10 mouse cellular contexts compared by ENCODE assay signal in the genomic region with DNA sequence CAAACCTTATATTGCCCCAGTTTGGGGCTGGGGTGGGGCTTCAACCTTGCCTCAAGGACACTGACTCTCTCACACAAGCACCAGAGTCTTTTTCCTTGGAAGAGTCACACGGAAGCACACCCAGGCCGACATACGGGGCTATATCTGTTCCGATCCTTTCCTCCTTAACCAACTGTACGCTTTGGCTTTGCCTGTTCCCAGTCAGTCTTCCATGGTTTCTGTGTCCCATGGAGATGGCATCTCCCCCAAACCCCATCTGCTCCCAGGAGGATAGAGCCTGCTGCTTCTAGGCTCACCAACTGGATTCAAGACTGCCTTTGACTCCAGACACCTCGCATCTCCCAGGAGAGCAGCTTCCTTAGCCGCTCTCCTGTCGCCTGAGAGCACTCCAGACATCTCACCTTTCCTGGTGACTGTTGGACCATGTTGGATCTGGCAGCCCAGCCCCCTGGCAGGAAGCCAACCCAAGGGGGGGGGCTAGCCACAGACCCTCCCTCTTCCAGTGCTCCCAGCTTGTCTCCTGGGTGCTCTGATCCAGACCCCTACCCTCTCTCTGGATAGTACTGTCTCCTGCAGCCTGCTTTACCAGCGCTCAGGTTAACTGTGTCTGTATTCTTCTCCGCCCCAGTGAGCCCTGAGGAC. TPM values are rescaled to one million over a fixed set of nuclear protein-coding genes. Genes with fewer than 3 reads are reported as not detected.
DNase-seq lines count a peak whose midpoint lies in the region; ATAC-seq lines count a peak whose summit lies in the region.
"Had no signal": no experiment of that assay in that cellular context is flagged by ENCODE, and none has a peak within 500 bp of the region (broad histone marks: within the 10 kb centered on the region; RNA-seq: fewer than 3 reads in every experiment).

No protein-coding gene starts in this region.

- no peak overlapping the region for H3K9ac ChIP-seq in kidney, embryonic 15.5 days
- no peak overlapping the region for H3K9ac ChIP-seq in kidney, embryonic 14.5 days (ENCODE audit: low read depth, low read length)
- no peak overlapping the region for H3K9ac ChIP-seq in forebrain, embryonic 15.5 days (replicated peaks)
- H3K9ac ChIP-seq in midbrain, embryonic 14.5 days (replicated peaks; ENCODE audit: low read length), result no peak overlapping the region
- H3K9ac ChIP-seq: liver, embryonic 15.5 days had no signal

- H3K4me3 ChIP-seq in kidney, embryonic 15.5 days (replicated peaks), result peak overlapping the region; percentile 62
- no peak overlapping the region for H3K4me3 ChIP-seq in kidney, embryonic 14.5 days (ENCODE audit: low read length)
- peak overlapping the region; percentile 55; the same call in 1 of the 2 replicates for H3K4me3 ChIP-seq in forebrain, embryonic 15.5 days
- no peak overlapping the region for H3K4me3 ChIP-seq in midbrain, embryonic 14.5 days (replicated peaks; ENCODE audit: low read depth, low read length)

- H3K36me3 ChIP-seq in kidney, embryonic 15.5 days, result no peaks in the 10 kb centered on the region
- no peaks in the 10 kb centered on the region for H3K36me3 ChIP-seq in kidney, embryonic 14.5 days (ENCODE audit: control insufficient read depth, insufficient read depth, low read length)
- no peaks in the 10 kb centered on the region for H3K36me3 ChIP-seq in forebrain, embryonic 15.5 days
- H3K36me3 ChIP-seq in midbrain, embryonic 14.5 days (ENCODE audit: control insufficient read depth, insufficient read depth, low read length), result no peaks in the 10 kb centered on the region
- H3K36me3 ChIP-seq: liver, embryonic 15.5 days had no signal

- ATAC-seq in kidney, embryonic 15.5 days (replicated peaks; ENCODE audit: low FRiP score), result no peak
- ATAC-seq in kidney, embryonic 14.5 days (ENCODE audit: low FRiP score, low TSS enrichment), result no peak
- no peak; the same call in 1 of the 2 replicates for ATAC-seq in forebrain, embryonic 15.5 days (replicated peaks)
- ATAC-seq in midbrain, embryonic 14.5 days (ENCODE audit: low FRiP score, low TSS enrichment), result no peak
- ATAC-seq in activated CD4-positive, CD25-positive, alpha-beta regulatory T cell, adult 4 months, result no peak

- DNase-seq in cerebellum, adult 9-11 months, result peak; percentile 22
- DNase-seq in midbrain, embryonic 14.5 days, result peak; percentile 14
- DNase-seq in lung, postnatal 4 days, result no peak
- DNase-seq in Muller cell, postnatal 12 days (ENCODE audit: inconsistent ontology term), result no peak
- DNase-seq: kidney, adult 8-10 months had no signal

- peaks cover 16% of the 10 kb centered on the region for H3K4me1 ChIP-seq in kidney, embryonic 15.5 days
- H3K4me1 ChIP-seq in kidney, embryonic 14.5 days (ENCODE audit: control insufficient read depth, insufficient read depth, low read length), result no peaks in the 10 kb centered on the region
- H3K4me1 ChIP-seq in forebrain, embryonic 15.5 days, result peaks cover 10% of the 10 kb centered on the region
- H3K4me1 ChIP-seq in midbrain, embryonic 14.5 days (ENCODE audit: control insufficient read depth, insufficient read depth, low read length), result peaks cover 5% of the 10 kb centered on the region
- H3K4me1 ChIP-seq: liver, embryonic 15.5 days had no signal

- H3K4me2 ChIP-seq in kidney, embryonic 15.5 days, result peak overlapping the region; percentile 93; the same call in 1 of the 2 replicates
- no peak overlapping the region for H3K4me2 ChIP-seq in kidney, embryonic 14.5 days (replicated peaks; ENCODE audit: low read depth, low read length)
- H3K4me2 ChIP-seq in forebrain, embryonic 15.5 days (replicated peaks), result peak overlapping the region; percentile 87
- peak overlapping the region; percentile 90 for H3K4me2 ChIP-seq in midbrain, embryonic 14.5 days (ENCODE audit: low read length)

- H3K27ac ChIP-seq in kidney, embryonic 15.5 days, result no peak overlapping the region
- H3K27ac ChIP-seq in kidney, embryonic 14.5 days (ENCODE audit: low read depth, low read length), result no peak overlapping the region
- H3K27ac ChIP-seq in forebrain, embryonic 15.5 days (replicated peaks), result no peak overlapping the region
- no peak overlapping the region for H3K27ac ChIP-seq in midbrain, embryonic 14.5 days (replicated peaks; ENCODE audit: low read depth, low read length)
- H3K27ac ChIP-seq: liver, embryonic 15.5 days had no signal

- no peaks in the 10 kb centered on the region for H3K9me3 ChIP-seq in kidney, embryonic 15.5 days (replicated peaks)
- H3K9me3 ChIP-seq in kidney, embryonic 14.5 days (ENCODE audit: control insufficient read depth, low read length), result no peaks in the 10 kb centered on the region
- H3K9me3 ChIP-seq in forebrain, embryonic 15.5 days, result no peaks in the 10 kb centered on the region
- H3K9me3 ChIP-seq in midbrain, embryonic 14.5 days (ENCODE audit: control insufficient read depth, low read length), result no peaks in the 10 kb centered on the region
- H3K9me3 ChIP-seq: liver, embryonic 15.5 days had no signal

- H3K27me3 ChIP-seq in kidney, embryonic 15.5 days, result peaks cover 87% of the 10 kb centered on the region
- H3K27me3 ChIP-seq in kidney, embryonic 14.5 days (ENCODE audit: control insufficient read depth, insufficient read depth, low read length), result peaks cover 54% of the 10 kb centered on the region
- H3K27me3 ChIP-seq in forebrain, embryonic 15.5 days, result peaks cover 79% of the 10 kb centered on the region
- peaks cover 34% of the 10 kb centered on the region for H3K27me3 ChIP-seq in midbrain, embryonic 14.5 days (ENCODE audit: control insufficient read depth, insufficient read depth, low read length)

- WGBS in kidney, embryonic 15.5 days, result 44% methylated on average over 10 of the region's 10 CpGs
- 47% methylated on average over 10 of the region's 10 CpGs for WGBS in kidney, embryonic 14.5 days
- WGBS in forebrain, embryonic 15.5 days, result 57% methylated on average over 10 of the region's 10 CpGs
- WGBS in midbrain, embryonic 14.5 days, result 57% methylated on average over 10 of the region's 10 CpGs

RNA-seq across cellular contexts. Expression of a gene that starts 38.2 kb away (rescaled TPM):
- 0.10 TPM in 1 of 2 replicates, not detected in the other for polyA plus RNA-seq in kidney, embryonic 15.5 days (2015; fragmentation: Nextera tagmentation; extraction: Ambion mirVana)
- polyA plus RNA-seq in kidney, embryonic 14.5 days (2014; fragmentation: Nextera tagmentation; extraction: Ambion mirVana), result 0.10 and 0.18 TPM in 2 replicates
- polyA plus RNA-seq in forebrain, embryonic 15.5 days (2015; fragmentation: Nextera tagmentation; extraction: Ambion mirVana), result 9.3 and 15.0 TPM in 2 replicates
- 11.6 and 12.1 TPM in 2 replicates for polyA plus RNA-seq in midbrain, embryonic 14.5 days (2014; fragmentation: Nextera tagmentation; extraction: Ambion mirVana)
- not detected for polyA plus RNA-seq in activated CD4-positive, CD25-positive, alpha-beta regulatory T cell, adult 4 months (2017; shearing (Covaris generic))

RNA-seq across cellular contexts. Expression of a gene that starts 45.3 kb away (rescaled TPM):
- 0.04 and 0.09 TPM in 2 replicates for polyA plus RNA-seq in kidney, embryonic 15.5 days (2015; fragmentation: Nextera tagmentation; extraction: Ambion mirVana)
- not detected in 2 replicates for polyA plus RNA-seq in kidney, embryonic 14.5 days (2014; fragmentation: Nextera tagmentation; extraction: Ambion mirVana)
- 0.19 and 0.31 TPM in 2 replicates for polyA plus RNA-seq in forebrain, embryonic 15.5 days (2015; fragmentation: Nextera tagmentation; extraction: Ambion mirVana)
- polyA plus RNA-seq in midbrain, embryonic 14.5 days (2014; fragmentation: Nextera tagmentation; extraction: Ambion mirVana), result 0.25 and 0.90 TPM in 2 replicates
- polyA plus RNA-seq in activated CD4-positive, CD25-positive, alpha-beta regulatory T cell, adult 4 months (2017; shearing (Covaris generic)), result not detected
- polyA plus RNA-seq: liver, embryonic 15.5 days had no signal

Comparison
In these comparisons a context has a peak if more than half of its experiments do, and no peak if none do; other contexts are left out.
1. H3K4me3 ChIP-seq: peak in kidney, embryonic 15.5 days (single experiment) and forebrain, embryonic 15.5 days (single experiment); none in kidney, embryonic 14.5 days (single experiment) and midbrain, embryonic 14.5 days (single experiment).
2. DNase-seq: peak in cerebellum, adult 9-11 months (single experiment) and midbrain, embryonic 14.5 days (single experiment); none in lung, postnatal 4 days (0 of 2) and Muller cell, postnatal 12 days (single experiment).